Mouse (Mus musculus) neutrophil, adult 83 days (primary cell): ENCODE data around the gene Olfr479. TPM values are rescaled to one million over a fixed set of nuclear protein-coding genes. Genes with fewer than 3 reads are reported as not detected.

ENCODE experiments used
- total RNA-seq, 2 experiments: library from RNA; stranded (reverse); gene quantifications; one replicate each; pipeline ENCODE4 v1.2.4; 2023

The Olfr479 gene
- total RNA-seq = not detected

DNA sequence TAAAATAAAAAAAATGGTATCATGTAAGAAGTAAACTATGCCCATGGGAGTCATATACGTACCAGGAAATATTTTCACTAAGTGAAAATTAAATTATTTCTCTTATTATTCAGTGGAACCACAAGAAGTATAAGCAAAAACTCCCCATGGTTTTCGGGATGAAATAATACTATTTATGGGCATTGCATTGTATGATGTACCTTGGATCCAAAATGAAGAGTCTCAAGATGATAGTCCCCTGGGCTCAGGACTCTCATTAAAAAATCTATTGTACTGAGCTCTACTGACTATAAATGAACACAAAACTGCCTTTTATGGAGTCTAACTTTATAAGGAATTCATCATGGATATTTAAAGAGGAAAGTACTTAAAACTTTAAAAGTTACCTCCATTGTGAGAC, at the start of gene Olfr479:
Gene Olfr479 (plus strand): TSS at position 301 of the 400 bp plus-strand sequence.

DNA sequence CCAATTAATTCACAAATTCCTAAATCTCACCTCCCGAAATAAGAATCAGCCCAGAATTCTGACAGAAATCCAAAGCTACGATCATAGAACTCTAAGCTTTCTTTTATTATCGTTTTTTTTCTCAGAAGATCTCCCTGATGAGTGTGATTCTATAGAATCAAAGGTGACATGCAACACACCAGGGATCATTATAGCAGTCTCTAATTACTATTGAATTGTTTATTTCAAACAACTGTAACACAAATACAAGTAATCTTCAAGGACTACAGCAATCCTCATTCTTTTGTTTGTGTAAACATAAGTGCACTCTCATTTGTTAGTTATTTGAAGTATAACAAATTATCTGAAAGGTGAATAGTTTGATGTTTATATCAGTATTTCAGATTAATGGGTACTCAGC, 16.6 kb upstream of the Olfr479 start, which contains the start of gene Olfr478:
Gene Olfr478 (minus strand): TSS at position 101 of the 400 bp plus-strand sequence.

DNA sequence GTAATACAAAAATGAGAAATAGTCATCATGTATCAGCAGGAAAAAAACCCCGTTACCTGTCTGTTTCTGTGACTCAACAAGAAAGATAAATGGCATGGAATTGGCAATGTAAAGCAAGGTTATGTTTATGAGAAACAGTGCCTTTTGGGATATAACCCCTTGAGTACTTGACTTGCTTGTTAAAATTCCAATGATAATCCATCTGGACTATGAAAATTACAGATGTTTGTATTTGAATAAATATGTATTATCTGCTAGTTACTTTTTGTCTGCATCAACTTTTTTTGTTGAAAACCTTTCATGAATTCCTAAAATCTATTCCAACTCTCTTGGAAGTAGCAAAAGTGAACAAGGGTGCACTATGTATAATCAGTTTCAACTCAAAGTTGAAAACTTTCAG, 16.8 kb downstream of the Olfr479 start, which contains the start of gene Olfr480:
Gene Olfr480 (minus strand): TSS at position 101 of the 400 bp plus-strand sequence.

DNA sequence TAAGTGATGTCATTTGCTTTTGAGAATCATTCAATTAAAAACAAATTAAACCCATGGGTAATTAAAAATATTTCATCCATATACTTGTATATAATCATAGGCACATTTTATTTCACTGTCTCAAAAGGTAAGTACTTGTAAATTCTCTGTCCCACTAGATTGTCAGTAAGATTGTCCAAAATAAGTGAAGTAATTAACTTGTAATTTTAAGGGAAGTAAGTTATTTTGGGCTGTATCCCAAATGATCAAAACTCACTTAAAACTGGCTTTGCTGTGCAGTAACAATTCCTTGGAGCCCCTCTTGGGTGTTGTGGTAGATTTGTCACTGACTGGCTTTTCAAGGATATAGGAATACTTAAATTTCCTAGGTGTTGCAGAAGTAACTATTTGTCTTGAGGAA, 29.1 kb downstream of the Olfr479 start, which contains the start of gene Olfr481:
Gene Olfr481 (plus strand): TSS at position 301 of the 400 bp plus-strand sequence.

DNA sequence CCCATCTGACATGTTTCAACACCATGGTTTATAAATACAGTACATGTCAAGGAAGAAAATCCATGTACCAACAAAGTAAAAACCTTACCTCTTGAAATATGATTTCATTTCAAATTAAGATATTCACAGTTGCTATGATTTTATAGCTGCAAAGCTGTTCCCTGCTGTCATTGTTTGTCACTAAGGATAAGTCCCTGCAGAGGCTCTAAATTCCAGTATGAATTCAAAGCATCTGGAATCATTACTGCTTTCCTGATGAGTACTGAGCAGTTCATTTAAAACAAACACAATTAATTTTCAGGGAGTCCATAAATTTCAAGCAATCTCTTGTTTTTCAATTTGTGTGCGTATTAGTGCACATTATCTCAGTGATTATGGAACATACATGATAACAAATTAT, 47.0 kb downstream of the Olfr479 start, which contains the start of gene Olfr482:
Gene Olfr482 (minus strand): TSS at position 101 of the 400 bp plus-strand sequence.

DNA sequence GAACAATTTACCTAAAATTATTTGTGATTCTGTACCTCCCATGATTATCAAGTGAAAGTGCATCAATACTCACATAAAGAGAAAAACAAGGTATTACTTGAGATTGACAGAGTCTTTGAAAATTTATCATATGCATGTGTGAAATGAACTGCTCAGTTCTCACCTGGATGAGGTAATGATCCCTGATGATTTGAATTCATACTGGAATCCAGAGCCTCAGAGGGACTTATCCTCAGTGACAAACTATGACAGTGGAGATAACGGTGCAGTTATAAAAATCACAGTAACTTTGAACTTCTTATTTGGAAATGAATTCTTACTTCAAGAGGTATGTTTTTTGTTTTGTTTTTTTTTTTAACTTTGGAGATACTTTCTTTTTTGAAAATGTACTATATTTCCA, 50.1 kb downstream of the Olfr479 start, which contains the start of gene Olfr483:
Gene Olfr483 (plus strand): TSS at position 301 of the 400 bp plus-strand sequence.

Other genes starting within 250 kb of the Olfr479 start
- not detected for gene Ovch2, start 249.5 kb upstream of the Olfr479 start, total RNA-seq
- not detected for gene Olfr467, start 238.4 kb upstream of the Olfr479 start, total RNA-seq
- gene Olfr469, start 225.2 kb upstream of the Olfr479 start, total RNA-seq = not detected
- gene Olfr470, start 203.2 kb upstream of the Olfr479 start, total RNA-seq = not detected
- not detected for gene Olfr472, start 152.8 kb upstream of the Olfr479 start, total RNA-seq
- not detected for gene Olfr473, start 120.2 kb upstream of the Olfr479 start, total RNA-seq
- gene Olfr474, start 96.0 kb upstream of the Olfr479 start, total RNA-seq = not detected
- not detected for gene Olfr476, start 85.9 kb upstream of the Olfr479 start, total RNA-seq
- not detected for gene Olfr477, start 64.0 kb upstream of the Olfr479 start, total RNA-seq
- gene Olfr478, start 16.7 kb upstream of the Olfr479 start, total RNA-seq = not detected
- not detected for gene Olfr480, start 16.7 kb downstream of the Olfr479 start, total RNA-seq
- gene Olfr481, start 29.2 kb downstream of the Olfr479 start, total RNA-seq = not detected
- gene Olfr482, start 46.9 kb downstream of the Olfr479 start, total RNA-seq = 1 to 10 TPM; 1.2 to 1.7 TPM
- not detected for gene Olfr483, start 50.2 kb downstream of the Olfr479 start, total RNA-seq
- gene Olfr484, start 76.8 kb downstream of the Olfr479 start, total RNA-seq = not detected
- not detected for gene Olfr485, start 109.2 kb downstream of the Olfr479 start, total RNA-seq
- not detected for gene Olfr486, start 122.0 kb downstream of the Olfr479 start, total RNA-seq
- gene Olfr487, start 163.9 kb downstream of the Olfr479 start, total RNA-seq = not detected
- not detected for gene Olfr488, start 207.7 kb downstream of the Olfr479 start, total RNA-seq
- not detected for gene Olfr490, start 238.2 kb downstream of the Olfr479 start, total RNA-seq